Mouse (Mus musculus) E14TG2a.4 (cell line): Measurements from ENCODE around the gene Acss2.

Experiments used
- CTCF ChIP-seq: conservative IDR thresholded peaks from 2 replicates; pipeline ENCODE4 v1.5.1; 2014; ENCODE audit warnings: low read length
- NANOG ChIP-seq: IDR thresholded peaks from 2 replicates; pipeline ENCODE4 v1.6.1; 2014; ENCODE audit warnings: borderline replicate concordance, low read length, mixed read lengths
- POU5F1 ChIP-seq: IDR thresholded peaks from 2 replicates; pipeline ENCODE4 v1.6.1; 2014; ENCODE audit warnings: low read length, borderline replicate concordance

DNA sequence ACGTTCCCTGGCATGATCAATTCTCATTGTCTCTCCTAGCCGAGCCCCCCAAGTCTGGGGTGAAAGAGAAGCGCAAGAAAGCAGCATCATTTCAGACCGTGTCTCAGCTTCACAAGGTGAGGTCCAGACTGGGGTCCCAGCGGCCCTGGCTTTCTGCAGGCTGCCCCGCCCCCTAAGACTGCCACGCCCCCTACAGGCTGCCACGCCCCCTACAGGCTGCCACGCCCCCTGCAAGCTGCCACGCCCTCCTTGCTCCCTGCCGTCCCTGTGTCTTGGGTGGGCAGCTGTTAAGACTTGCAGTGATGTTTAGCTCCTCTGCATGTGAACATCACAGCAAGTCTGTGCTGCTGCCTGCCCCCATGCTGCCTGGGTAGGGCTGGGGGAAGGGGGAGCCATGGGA, 104.9 kb downstream of the Acss2 start:
- TF ChIP-seq CTCF (no peak), NANOG (no peak), POU5F1 (no peak)
